Comparison of ENCODE assay signal across 11 mouse cellular contexts in genomic region chr1:93211019-93211418, GRCm38 (mm10). TPM values are rescaled to one million over a fixed set of nuclear protein-coding genes. Genes with fewer than 3 reads are reported as not detected.
DNase-seq lines count a peak whose midpoint lies in the region; ATAC-seq and TF ChIP-seq lines count a peak whose summit lies in the region.
"Had no signal": no experiment of that assay in that cellular context is flagged by ENCODE, and none has a peak within 500 bp of the region (broad histone marks: within the 10 kb centered on the region; RNA-seq: fewer than 3 reads in every experiment).

No protein-coding gene starts in this region.

- no peak for TF ChIP-seq CTCF in embryonic fibroblast, embryonic 13.5 days (IDR thresholded peaks at IDR 0.05; ENCODE audit: borderline replicate concordance, insufficient read depth, low read length)
- TF ChIP-seq CTCF in stomach, postnatal 0 days (IDR thresholded peaks at IDR 0.05; ENCODE audit: low read depth): no peak

- no peak for ATAC-seq in heart, embryonic 15.5 days (replicated peaks; ENCODE audit: insufficient number of reproducible peaks, insufficient read depth, low FRiP score, low read depth)
- ATAC-seq in lung, embryonic 15.5 days (ENCODE audit: borderline replicate concordance, extremely low read depth, low FRiP score, low TSS enrichment): peak; percentile 5; the same call in 1 of the 2 replicates
- no peak for ATAC-seq in stomach, postnatal 0 days (ENCODE audit: low FRiP score, low TSS enrichment)

- no peak for DNase-seq in heart, adult 9 months (ENCODE audit: low spot score in 2 of 2)
- no peak for DNase-seq in lung, postnatal 25 days (ENCODE audit: low spot score)
- DNase-seq in stomach, postnatal 0 days (ENCODE audit: low spot score): no peak
- DNase-seq in urinary bladder, adult 18-20 months (ENCODE audit: low spot score in 2 of 2): no peak
- DNase-seq: thymus, postnatal 36 days had no signal

- TF ChIP-seq POLR2A in embryonic fibroblast, embryonic 13.5 days (IDR thresholded peaks at IDR 0.05; ENCODE audit: low read depth, low read length): no peak

- TF ChIP-seq EP300 in stomach, postnatal 0 days (optimal IDR thresholded peaks at IDR 0.05): no peak

- no peaks in the 10 kb centered on the region for H3K36me3 ChIP-seq in heart, embryonic 15.5 days
- H3K36me3 ChIP-seq in lung, embryonic 15.5 days: no peaks in the 10 kb centered on the region
- H3K36me3 ChIP-seq in stomach, postnatal 0 days (ENCODE audit: control insufficient read depth, insufficient read depth, low read length): no peaks in the 10 kb centered on the region
- H3K36me3 ChIP-seq: midbrain, embryonic 15.5 days had no signal

- no peak overlapping the region for H3K4me3 ChIP-seq in heart, embryonic 15.5 days
- H3K4me3 ChIP-seq in lung, embryonic 15.5 days: no peak overlapping the region
- no peak overlapping the region for H3K4me3 ChIP-seq in embryonic fibroblast, embryonic 13.5 days (ENCODE audit: insufficient read depth, low read length)
- H3K4me3 ChIP-seq in stomach, postnatal 0 days (ENCODE audit: low read depth, low read length): no peak overlapping the region
- H3K4me3 ChIP-seq: midbrain, embryonic 15.5 days had no signal

- H3K9me3 ChIP-seq in heart, embryonic 15.5 days (replicated peaks): no peaks in the 10 kb centered on the region
- H3K9me3 ChIP-seq in lung, embryonic 15.5 days: no peaks in the 10 kb centered on the region
- H3K9me3 ChIP-seq in stomach, postnatal 0 days (ENCODE audit: control insufficient read depth, low read length): no peaks in the 10 kb centered on the region
- H3K9me3 ChIP-seq: midbrain, embryonic 15.5 days had no signal

- H3K4me1 ChIP-seq in heart, embryonic 15.5 days (replicated peaks): peaks cover 38% of the 10 kb centered on the region
- peaks cover 58% of the 10 kb centered on the region for H3K4me1 ChIP-seq in lung, embryonic 15.5 days
- H3K4me1 ChIP-seq in embryonic fibroblast, embryonic 13.5 days (ENCODE audit: control insufficient read depth, insufficient read depth, low read length): peaks cover 10% of the 10 kb centered on the region
- peaks cover 7% of the 10 kb centered on the region; the same call in 1 of the 2 replicates for H3K4me1 ChIP-seq in stomach, postnatal 0 days (replicated peaks; ENCODE audit: control insufficient read depth, insufficient read depth)

- H3K4me2 ChIP-seq in heart, embryonic 15.5 days: no peak overlapping the region
- H3K4me2 ChIP-seq in lung, embryonic 15.5 days: peak overlapping the region; percentile 26; the same call in 1 of the 2 replicates
- no peak overlapping the region for H3K4me2 ChIP-seq in stomach, postnatal 0 days (replicated peaks; ENCODE audit: low read depth)
- H3K4me2 ChIP-seq: midbrain, embryonic 15.5 days had no signal

- 78% methylated on average over 11 of the region's 11 CpGs for WGBS in heart, embryonic 15.5 days
- 53% methylated on average over 11 of the region's 11 CpGs for WGBS in lung, embryonic 15.5 days
- 61% methylated on average over 11 of the region's 11 CpGs for WGBS in stomach, postnatal 0 days

- H3K27ac ChIP-seq in heart, embryonic 15.5 days: peak overlapping the region; percentile 80
- peak overlapping the region; percentile 92 for H3K27ac ChIP-seq in lung, embryonic 15.5 days
- peak overlapping the region; percentile 59; the same call in 1 of the 2 replicates for H3K27ac ChIP-seq in embryonic fibroblast, embryonic 13.5 days (ENCODE audit: insufficient read depth, low read length)
- peak overlapping the region; percentile 63 for H3K27ac ChIP-seq in stomach, postnatal 0 days (replicated peaks)
- H3K27ac ChIP-seq: midbrain, embryonic 15.5 days had no signal

- no peaks in the 10 kb centered on the region for H3K27me3 ChIP-seq in heart, embryonic 15.5 days
- H3K27me3 ChIP-seq in lung, embryonic 15.5 days: no peaks in the 10 kb centered on the region
- no peaks in the 10 kb centered on the region for H3K27me3 ChIP-seq in stomach, postnatal 0 days (ENCODE audit: control insufficient read depth, insufficient read depth, low read length)
- H3K27me3 ChIP-seq: midbrain, embryonic 15.5 days; Patski had no signal

- no peak overlapping the region for H3K9ac ChIP-seq in heart, embryonic 15.5 days
- H3K9ac ChIP-seq in lung, embryonic 15.5 days: no peak overlapping the region
- H3K9ac ChIP-seq in stomach, postnatal 0 days (ENCODE audit: low read length): no peak overlapping the region
- H3K9ac ChIP-seq: midbrain, embryonic 15.5 days had no signal

RNA-seq across cellular contexts. Expression of gene Sned1, which starts 24.6 kb away (rescaled TPM):
- 3.0 and 7.8 TPM in 2 replicates for polyA plus RNA-seq in heart, embryonic 15.5 days (2015; fragmentation: Nextera tagmentation; extraction: Ambion mirVana)
- 19.6 and 23.2 TPM in 2 replicates for polyA plus RNA-seq in lung, embryonic 15.5 days (2015; fragmentation: Nextera tagmentation; extraction: Ambion mirVana)
- 21.8 and 35.2 TPM in 2 replicates for polyA plus RNA-seq in embryonic fibroblast, embryonic 13.5 days (2011; ENCODE audit: insufficient read length, low read depth, missing spikeins)
- polyA plus RNA-seq in stomach, postnatal 0 days (2015; fragmentation: Nextera tagmentation; extraction: Ambion mirVana): 1.4 and 1.5 TPM in 2 replicates

RNA-seq across cellular contexts. Expression of gene Crocc2, which starts 42.5 kb away (rescaled TPM):
- polyA plus RNA-seq in heart, embryonic 15.5 days (2015; fragmentation: Nextera tagmentation; extraction: Ambion mirVana): 0.26 and 0.55 TPM in 2 replicates
- polyA plus RNA-seq in lung, embryonic 15.5 days (2015; fragmentation: Nextera tagmentation; extraction: Ambion mirVana): 3.2 and 3.7 TPM in 2 replicates
- polyA plus RNA-seq in embryonic fibroblast, embryonic 13.5 days (2011; ENCODE audit: insufficient read length, low read depth, missing spikeins): 0.20 and 0.32 TPM in 2 replicates
- polyA plus RNA-seq in stomach, postnatal 0 days (2015; fragmentation: Nextera tagmentation; extraction: Ambion mirVana): 0.04 and 0.06 TPM in 2 replicates

RNA-seq across cellular contexts. Expression of gene 2310007B03Rik, which starts 50.3 kb away (rescaled TPM):
- 0.38 and 1.2 TPM in 2 replicates for polyA plus RNA-seq in heart, embryonic 15.5 days (2015; fragmentation: Nextera tagmentation; extraction: Ambion mirVana)
- 14.1 and 16.7 TPM in 2 replicates for polyA plus RNA-seq in lung, embryonic 15.5 days (2015; fragmentation: Nextera tagmentation; extraction: Ambion mirVana)
- polyA plus RNA-seq in embryonic fibroblast, embryonic 13.5 days (2011; ENCODE audit: insufficient read length, low read depth, missing spikeins): not detected in 2 replicates
- polyA plus RNA-seq in stomach, postnatal 0 days (2015; fragmentation: Nextera tagmentation; extraction: Ambion mirVana): 27.8 and 34.3 TPM in 2 replicates
- polyA plus RNA-seq: adrenal gland, adult 2 months; Patski had no signal
